Mouse (Mus musculus): ENCODE data around the gene Gm11444.

Gene Gm11444

GRCm38 (mm10) chr11:85812201-85812966 is 37.7 kb downstream of the Gm11444 start:
- no peak for DNase-seq (ENCODE audit: low spot score)

- DNase-seq (ENCODE audit: low spot score): no peak
These were observed 38.5 kb downstream of the Gm11444 start for GRCm38 (mm10) chr11:85811676-85812075.

GRCm38 (mm10) chr11:85811229-85811628 is 38.9 kb downstream of the Gm11444 start:
- no peak for DNase-seq (ENCODE audit: low spot score)

GRCm38 (mm10) chr11:85807353-85807752 is 42.8 kb downstream of the Gm11444 start:
- DNase-seq (ENCODE audit: low spot score): no peak

GRCm38 (mm10) chr11:85805779-85806178 is 44.4 kb downstream of the Gm11444 start:
- DNase-seq (ENCODE audit: low spot score): no peak

GRCm38 (mm10) chr11:85804048-85804447 is 46.1 kb downstream of the Gm11444 start:
- no peak for DNase-seq (ENCODE audit: low spot score)

GRCm38 (mm10) chr11:85800380-85800779 is 49.8 kb downstream of the Gm11444 start:
- DNase-seq (ENCODE audit: low spot score): no peak

- DNase-seq (ENCODE audit: low spot score): no peak
These were observed 50.3 kb downstream of the Gm11444 start for GRCm38 (mm10) chr11:85799856-85800255.

- DNase-seq (ENCODE audit: low spot score): no peak
These were observed 50.7 kb downstream of the Gm11444 start for GRCm38 (mm10) chr11:85799456-85799855.
